Mouse (Mus musculus): ENCODE measurements around the gene Extl1. TPM values are rescaled to one million over a fixed set of nuclear protein-coding genes. Genes with fewer than 3 reads are reported as not detected.

Gene Extl1
- total and polyA plus RNA-seq, 3 experiments = 0.05 TPM; not detected in 2

DNA sequence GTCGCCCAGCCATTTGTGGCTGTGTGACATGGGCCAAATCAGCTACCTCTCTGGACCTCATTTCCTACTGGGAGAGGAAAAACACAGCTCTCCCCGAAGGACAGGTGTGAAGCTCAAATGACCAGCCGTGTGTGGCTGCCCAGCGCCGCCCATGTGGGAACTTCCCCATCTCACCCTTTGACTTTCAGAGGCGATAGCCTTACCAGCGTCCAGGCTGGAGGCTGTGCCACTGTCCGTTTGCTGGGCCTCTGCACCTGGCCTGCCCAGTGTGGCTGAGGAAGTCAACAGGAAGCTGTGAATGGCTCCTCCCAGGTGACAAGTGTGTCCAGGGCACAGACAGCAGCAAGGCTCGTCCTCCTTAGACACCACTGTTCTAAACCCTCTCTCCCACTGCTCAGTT lies 71.9 kb downstream of the Extl1 start:
- Histone ChIP-seq H3K27me3 (ENCODE audit: insufficient read depth, low read length) (peaks cover 59% of the 10 kb centered on the region), H3K4me1 (ENCODE audit: insufficient read depth, low read depth, low read length) (peaks cover 11% of the 10 kb centered on the region), H3K4me3 (ENCODE audit: low read depth, low read length) (no peak overlapping the region), H3K9me3 (replicated peaks) (no peaks in the 10 kb centered on the region; the same call in 1 of the 2 replicates), H3K36me3 (replicated peaks) (no peaks in the 10 kb centered on the region)
- TF ChIP-seq CTCF (IDR thresholded peaks at IDR 0.05; ENCODE audit: low read depth, low read length) (no peak), GATA1 (IDR thresholded peaks at IDR 0.05; ENCODE audit: borderline replicate concordance, low read length) (no peak), POLR2AphosphoS5 (IDR thresholded peaks at IDR 0.05; ENCODE audit: insufficient replicate concordance, low read depth, low read length) (no peak)
- ATAC-seq (ENCODE audit: extremely low read depth, insufficient number of reproducible peaks, low FRiP score, poor library complexity, severe bottlenecking) (no peak), DNase-seq (ENCODE audit: low spot score) (no peak)

GRCm38 (mm10) chr4:134310656-134311055 lies 73.0 kb downstream of the Extl1 start:
- DNase-seq (ENCODE audit: low spot score) = no peak
- peaks cover 7% of the 10 kb centered on the region for H3K4me1 ChIP-seq (ENCODE audit: insufficient read depth, low read depth, low read length)
- H3K36me3 ChIP-seq (replicated peaks) = no peaks in the 10 kb centered on the region
- H3K9me3 ChIP-seq (replicated peaks) = no peaks in the 10 kb centered on the region; the same call in 1 of the 2 replicates
- TF ChIP-seq POLR2AphosphoS5 (IDR thresholded peaks at IDR 0.05; ENCODE audit: insufficient replicate concordance, low read depth, low read length) = no peak
- TF ChIP-seq GATA1 (IDR thresholded peaks at IDR 0.05; ENCODE audit: borderline replicate concordance, low read length) = no peak
- no peak for TF ChIP-seq CTCF (IDR thresholded peaks at IDR 0.05; ENCODE audit: low read depth, low read length)
- no peak for TF ChIP-seq GATA2 (IDR thresholded peaks at IDR 0.05; ENCODE audit: borderline replicate concordance, low read depth, low read length)
- no peak for TF ChIP-seq TAL1 (conservative IDR thresholded peaks at IDR 0.05; ENCODE audit: low read depth, low read length)
- peaks cover 51% of the 10 kb centered on the region for H3K27me3 ChIP-seq (ENCODE audit: insufficient read depth, low read length)
- no peak for ATAC-seq (ENCODE audit: extremely low read depth, insufficient number of reproducible peaks, low FRiP score, poor library complexity, severe bottlenecking)
- H3K4me3 ChIP-seq (ENCODE audit: low read depth, low read length) = no peak overlapping the region

DNA sequence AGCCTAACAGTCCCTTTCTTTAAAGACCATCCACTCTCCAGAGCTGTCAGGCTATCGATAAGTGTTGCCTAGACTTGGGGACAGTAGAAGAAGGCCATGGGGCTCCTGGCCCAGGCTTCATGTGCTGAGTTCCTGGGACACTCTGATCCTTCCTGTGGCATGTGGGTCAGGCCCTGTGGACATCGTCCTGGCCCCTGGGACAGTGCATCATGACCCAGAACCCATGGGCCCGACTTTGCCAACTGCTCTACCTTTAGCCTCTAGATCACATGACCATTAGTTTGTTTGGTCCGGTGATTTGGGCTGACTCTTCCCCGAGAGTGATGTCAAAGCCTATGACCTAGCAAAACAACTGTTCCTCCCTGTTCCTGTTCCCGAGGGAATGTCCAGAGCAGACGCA lies 73.5 kb downstream of the Extl1 start:
- TF ChIP-seq CTCF (IDR thresholded peaks at IDR 0.05; ENCODE audit: low read depth, low read length) = no peak
- DNase-seq (ENCODE audit: low spot score) (no peak), ATAC-seq (ENCODE audit: extremely low read depth, insufficient number of reproducible peaks, low FRiP score, poor library complexity, severe bottlenecking) (no peak)
- Histone ChIP-seq H3K27me3 (ENCODE audit: insufficient read depth, low read length) (peaks cover 49% of the 10 kb centered on the region), H3K4me3 (ENCODE audit: low read depth, low read length) (no peak overlapping the region), H3K36me3 (replicated peaks) (no peaks in the 10 kb centered on the region), H3K9me3 (replicated peaks) (no peaks in the 10 kb centered on the region; the same call in 1 of the 2 replicates), H3K4me1 (ENCODE audit: insufficient read depth, low read depth, low read length) (peaks cover 7% of the 10 kb centered on the region)

DNA sequence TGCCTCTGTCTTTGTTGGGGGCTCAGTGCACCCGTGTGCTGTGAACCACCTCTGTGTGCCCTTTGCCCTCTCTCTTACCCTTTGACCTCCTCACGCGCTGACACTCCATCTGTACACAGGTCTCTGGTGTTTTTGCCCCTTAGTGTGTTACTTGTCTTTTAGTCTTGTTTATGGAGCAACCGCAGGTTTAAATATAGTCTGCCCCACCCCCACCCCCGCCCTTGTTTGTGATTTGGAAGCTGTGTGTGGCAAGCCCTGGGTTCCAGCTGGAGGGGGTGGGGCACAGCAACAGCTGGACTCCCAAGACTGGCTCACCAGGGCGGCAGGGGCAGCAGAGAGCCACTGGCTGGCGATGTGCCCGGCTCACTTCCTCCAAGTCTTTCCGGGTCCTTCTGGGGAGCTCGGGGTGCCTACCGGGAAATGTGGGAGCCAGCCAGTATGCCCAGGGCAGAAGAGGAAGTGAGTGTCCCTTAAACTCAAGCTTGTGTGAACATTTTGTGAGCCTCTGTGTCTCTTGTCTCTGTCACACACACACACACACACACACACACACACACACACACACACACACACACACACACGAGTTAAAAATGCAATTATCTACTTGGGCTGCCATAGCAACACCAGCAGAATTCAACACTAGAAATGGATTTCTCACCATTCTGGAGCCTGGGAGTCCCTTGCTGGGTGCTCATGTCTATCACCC lies 76.1 kb downstream of the Extl1 start:
- DNase-seq (ENCODE audit: low spot score) (peak; percentile 51), ATAC-seq (ENCODE audit: extremely low read depth, insufficient number of reproducible peaks, low FRiP score, poor library complexity, severe bottlenecking) (no peak)
- H3K9me3 ChIP-seq (replicated peaks) = no peaks in the 10 kb centered on the region
- no peak for TF ChIP-seq TAL1 (conservative IDR thresholded peaks at IDR 0.05; ENCODE audit: low read depth, low read length)
- no peak for TF ChIP-seq GATA2 (IDR thresholded peaks at IDR 0.05; ENCODE audit: borderline replicate concordance, low read depth, low read length)
- no peak for TF ChIP-seq GATA1 (IDR thresholded peaks at IDR 0.05; ENCODE audit: borderline replicate concordance, low read length)
- TF ChIP-seq CTCF (IDR thresholded peaks at IDR 0.05; ENCODE audit: low read depth, low read length) = no peak
- no peak for TF ChIP-seq POLR2AphosphoS5 (IDR thresholded peaks at IDR 0.05; ENCODE audit: insufficient replicate concordance, low read depth, low read length)
- H3K36me3 ChIP-seq (replicated peaks) = no peaks in the 10 kb centered on the region
- peaks cover 7% of the 10 kb centered on the region for H3K4me1 ChIP-seq (ENCODE audit: insufficient read depth, low read depth, low read length)
- H3K4me3 ChIP-seq (ENCODE audit: low read depth, low read length) = no peak overlapping the region
- H3K27me3 ChIP-seq (ENCODE audit: insufficient read depth, low read length) = peaks cover 39% of the 10 kb centered on the region

- Histone ChIP-seq H3K4me3 (ENCODE audit: low read depth, low read length) (no peak overlapping the region), H3K4me1 (ENCODE audit: insufficient read depth, low read depth, low read length) (peaks cover 7% of the 10 kb centered on the region), H3K27me3 (ENCODE audit: insufficient read depth, low read length) (peaks cover 38% of the 10 kb centered on the region), H3K36me3 (replicated peaks) (no peaks in the 10 kb centered on the region), H3K9me3 (replicated peaks) (no peaks in the 10 kb centered on the region)
- TF ChIP-seq GATA1 (IDR thresholded peaks at IDR 0.05; ENCODE audit: borderline replicate concordance, low read length) (no peak), POLR2AphosphoS5 (IDR thresholded peaks at IDR 0.05; ENCODE audit: insufficient replicate concordance, low read depth, low read length) (no peak), TAL1 (conservative IDR thresholded peaks at IDR 0.05; ENCODE audit: low read depth, low read length) (no peak), GATA2 (IDR thresholded peaks at IDR 0.05; ENCODE audit: borderline replicate concordance, low read depth, low read length) (no peak), CTCF (IDR thresholded peaks at IDR 0.05; ENCODE audit: low read depth, low read length) (no peak)
- DNase-seq (ENCODE audit: low spot score) = no peak
- ATAC-seq (ENCODE audit: extremely low read depth, insufficient number of reproducible peaks, low FRiP score, poor library complexity, severe bottlenecking) = no peak
These were observed 76.7 kb downstream of the Extl1 start for GRCm38 (mm10) chr4:134306963-134307362.

Other genes with a start within 250 kb of the Extl1 start
- gene Cep85, start 196.7 kb downstream of the Extl1 start, total RNA-seq (2014; fragmentation: Nextera tagmentation) = 31.4 and 41.7 TPM in 2 replicates
- 47.4 and 64.4 TPM in 2 replicates for gene Cep85, start 196.7 kb downstream of the Extl1 start, total RNA-seq (2017)
- gene Cep85, start 196.7 kb downstream of the Extl1 start, polyA plus RNA-seq (2012) = 54.9 and 81.9 TPM in 2 replicates
- not detected in 2 replicates for gene Gm7534, start 180.8 kb downstream of the Extl1 start, total RNA-seq (2014; fragmentation: Nextera tagmentation)
- gene Gm7534, start 180.8 kb downstream of the Extl1 start, total RNA-seq (2017) = 0.05 TPM in 1 of 2 replicates, not detected in the other
- not detected in 2 replicates for gene Gm7534, start 180.8 kb downstream of the Extl1 start, polyA plus RNA-seq (2012)
- gene Catsper4, start 156.5 kb downstream of the Extl1 start, total RNA-seq (2014; fragmentation: Nextera tagmentation) = not detected in 2 replicates
- not detected in 2 replicates for gene Catsper4, start 156.5 kb downstream of the Extl1 start, total RNA-seq (2017)
- gene Catsper4, start 156.5 kb downstream of the Extl1 start, polyA plus RNA-seq (2012) = not detected in 2 replicates
- not detected in 2 replicates for gene Cnksr1, start 145.5 kb downstream of the Extl1 start, total RNA-seq (2014; fragmentation: Nextera tagmentation)
- gene Cnksr1, start 145.5 kb downstream of the Extl1 start, total RNA-seq (2017) = 0.44 TPM in 1 of 2 replicates, not detected in the other
- 0.03 TPM in 1 of 2 replicates, not detected in the other for gene Cnksr1, start 145.5 kb downstream of the Extl1 start, polyA plus RNA-seq (2012)
- not detected in 2 replicates for gene E130218I03Rik, start 140.2 kb downstream of the Extl1 start, total RNA-seq (2014; fragmentation: Nextera tagmentation)
- 0.16 and 0.23 TPM in 2 replicates for gene E130218I03Rik, start 140.2 kb downstream of the Extl1 start, total RNA-seq (2017)
- gene E130218I03Rik, start 140.2 kb downstream of the Extl1 start, polyA plus RNA-seq (2012) = 0.11 and 0.19 TPM in 2 replicates
- gene Zfp593, start 138.3 kb downstream of the Extl1 start, total RNA-seq (2014; fragmentation: Nextera tagmentation) = 9.0 and 10.2 TPM in 2 replicates
- 9.8 and 10.7 TPM in 2 replicates for gene Zfp593, start 138.3 kb downstream of the Extl1 start, total RNA-seq (2017)
- gene Zfp593, start 138.3 kb downstream of the Extl1 start, polyA plus RNA-seq (2012) = 41.8 and 52.9 TPM in 2 replicates
- not detected in 2 replicates for gene Gm30191, start 136.9 kb downstream of the Extl1 start, total RNA-seq (2014; fragmentation: Nextera tagmentation)
- gene Gm30191, start 136.9 kb downstream of the Extl1 start, total RNA-seq (2017) = not detected in 2 replicates
- not detected in 2 replicates for gene Gm30191, start 136.9 kb downstream of the Extl1 start, polyA plus RNA-seq (2012)
- not detected in 2 replicates for gene Grrp1, start 129.7 kb downstream of the Extl1 start, total RNA-seq (2014; fragmentation: Nextera tagmentation)
- gene Grrp1, start 129.7 kb downstream of the Extl1 start, total RNA-seq (2017) = not detected in 2 replicates
- gene Grrp1, start 129.7 kb downstream of the Extl1 start, polyA plus RNA-seq (2012) = not detected in 2 replicates
- 40.5 and 42.9 TPM in 2 replicates for gene Pdik1l, start 96.0 kb downstream of the Extl1 start, total RNA-seq (2014; fragmentation: Nextera tagmentation)
- gene Pdik1l, start 96.0 kb downstream of the Extl1 start, total RNA-seq (2017) = 43.3 and 53.2 TPM in 2 replicates
- 3.2 and 4.0 TPM in 2 replicates for gene Pdik1l, start 96.0 kb downstream of the Extl1 start, polyA plus RNA-seq (2012)
- gene Trim63, start 68.7 kb downstream of the Extl1 start, total RNA-seq (2014; fragmentation: Nextera tagmentation) = not detected in 2 replicates
- gene Trim63, start 68.7 kb downstream of the Extl1 start, total RNA-seq (2017) = not detected in 2 replicates
- not detected in 2 replicates for gene Trim63, start 68.7 kb downstream of the Extl1 start, polyA plus RNA-seq (2012)
- gene Slc30a2, start 40.7 kb downstream of the Extl1 start, total RNA-seq (2014; fragmentation: Nextera tagmentation) = 3.8 and 4.6 TPM in 2 replicates
- 5.6 and 6.1 TPM in 2 replicates for gene Slc30a2, start 40.7 kb downstream of the Extl1 start, total RNA-seq (2017)
- 4.7 and 8.2 TPM in 2 replicates for gene Slc30a2, start 40.7 kb downstream of the Extl1 start, polyA plus RNA-seq (2012)
- gene Pafah2, start 12.5 kb upstream of the Extl1 start, total RNA-seq (2014; fragmentation: Nextera tagmentation) = 15.1 and 16.3 TPM in 2 replicates
- 45.9 and 48.0 TPM in 2 replicates for gene Pafah2, start 12.5 kb upstream of the Extl1 start, total RNA-seq (2017)
- 10.2 and 14.9 TPM in 2 replicates for gene Pafah2, start 12.5 kb upstream of the Extl1 start, polyA plus RNA-seq (2012)
- gene Stmn1, start 84.5 kb upstream of the Extl1 start, total RNA-seq (2014; fragmentation: Nextera tagmentation) = 171 and 196 TPM in 2 replicates
- 804 and 935 TPM in 2 replicates for gene Stmn1, start 84.5 kb upstream of the Extl1 start, total RNA-seq (2017)
- gene Stmn1, start 84.5 kb upstream of the Extl1 start, polyA plus RNA-seq (2012) = 93.2 and 179 TPM in 2 replicates
- gene Paqr7, start 112.8 kb upstream of the Extl1 start, total RNA-seq (2014; fragmentation: Nextera tagmentation) = 6.0 and 10.3 TPM in 2 replicates
- 7.0 and 9.2 TPM in 2 replicates for gene Paqr7, start 112.8 kb upstream of the Extl1 start, total RNA-seq (2017)
- gene Paqr7, start 112.8 kb upstream of the Extl1 start, polyA plus RNA-seq (2012) = 13.1 and 14.8 TPM in 2 replicates
- gene Aunip, start 127.1 kb upstream of the Extl1 start, total RNA-seq (2014; fragmentation: Nextera tagmentation) = 8.5 and 12.1 TPM in 2 replicates
- gene Aunip, start 127.1 kb upstream of the Extl1 start, total RNA-seq (2017) = 18.7 and 20.2 TPM in 2 replicates
- gene Aunip, start 127.1 kb upstream of the Extl1 start, polyA plus RNA-seq (2012) = 7.1 and 8.1 TPM in 2 replicates
- gene Mtfr1l, start 151.5 kb upstream of the Extl1 start, total RNA-seq (2014; fragmentation: Nextera tagmentation) = 103 and 119 TPM in 2 replicates
- 55.6 and 68.0 TPM in 2 replicates for gene Mtfr1l, start 151.5 kb upstream of the Extl1 start, total RNA-seq (2017)
- gene Mtfr1l, start 151.5 kb upstream of the Extl1 start, polyA plus RNA-seq (2012) = 54.5 and 59.1 TPM in 2 replicates
- gene Selenon, start 168.3 kb upstream of the Extl1 start, total RNA-seq (2014; fragmentation: Nextera tagmentation) = not detected in 2 replicates
- gene Selenon, start 168.3 kb upstream of the Extl1 start, total RNA-seq (2017) = 0.05 and 0.12 TPM in 2 replicates
- gene Selenon, start 168.3 kb upstream of the Extl1 start, polyA plus RNA-seq (2012) = 0.04 TPM in 1 of 2 replicates, not detected in the other